Comparison of ENCODE assay signal across 25 mouse cellular contexts in genomic region chr10:105557581-105557980, GRCm38 (mm10). TPM values are rescaled to one million over a fixed set of nuclear protein-coding genes. Genes with fewer than 3 reads are reported as not detected.
A peak's percentile ranks its signal among the peaks of the same experiment; 100 is the strongest.
DNase-seq lines count a peak whose midpoint lies in the region; ATAC-seq lines count a peak whose summit lies in the region.
"Had no signal": no experiment of that assay in that cellular context is flagged by ENCODE, and none has a peak within 500 bp of the region (broad histone marks: within the 10 kb centered on the region; RNA-seq: fewer than 3 reads in every experiment).

No protein-coding gene starts in this region.

- no peak overlapping the region for H3K27ac ChIP-seq in intestine, embryonic 15.5 days
- H3K27ac ChIP-seq in intestine, embryonic 16.5 days (ENCODE audit: low read length) = no peak overlapping the region
- H3K27ac ChIP-seq: embryonic facial prominence, embryonic 15.5 days; heart, adult 2 months; heart, embryonic 10.5 days; heart, embryonic 13.5 days; hindbrain, embryonic 13.5 days had no signal

- WGBS in intestine, embryonic 15.5 days = 56% methylated on average over 5 of the region's 5 CpGs
- 67% methylated on average over 5 of the region's 5 CpGs for WGBS in intestine, embryonic 16.5 days

- peak; percentile 37 to 45 for DNase-seq in cerebellum, adult 18-20 months
- DNase-seq in cerebellum, adult 11-12 months = no peak
- DNase-seq in frontal cortex, postnatal 36 days (ENCODE audit: low spot score in 2 of 2) = no peak
- peak; percentile 67 for DNase-seq in brain, adult 2 months (ENCODE audit: low read depth, low spot score)
- no peak for DNase-seq in T-cell, adult 2 months (ENCODE audit: low spot score)
- DNase-seq: adrenal gland, postnatal 10 days; adrenal gland, postnatal 36 days; cerebellum, adult 9-11 months; cerebellum, postnatal 36 days; embryo, embryonic 11 days; forebrain, postnatal 0 days; gastrocnemius, postnatal 10 days; gastrocnemius, postnatal 36 days; heart, adult 2 months; heart, postnatal 14 days; heart, postnatal 4 days; kidney, adult 2 months had no signal

- no peaks in the 10 kb centered on the region for H3K9me3 ChIP-seq in intestine, embryonic 15.5 days
- H3K9me3 ChIP-seq in intestine, embryonic 16.5 days (ENCODE audit: control insufficient read depth, low read length) = no peaks in the 10 kb centered on the region
- H3K9me3 ChIP-seq: embryonic facial prominence, embryonic 15.5 days; heart, embryonic 10.5 days; heart, embryonic 13.5 days; hindbrain, embryonic 13.5 days had no signal

- H3K27me3 ChIP-seq in intestine, embryonic 15.5 days (replicated peaks) = no peaks in the 10 kb centered on the region
- H3K27me3 ChIP-seq in intestine, embryonic 16.5 days (replicated peaks; ENCODE audit: control insufficient read depth, insufficient read depth, low read length) = no peaks in the 10 kb centered on the region
- H3K27me3 ChIP-seq: embryonic facial prominence, embryonic 15.5 days; heart, embryonic 13.5 days; hindbrain, embryonic 13.5 days had no signal

- no peaks in the 10 kb centered on the region for H3K36me3 ChIP-seq in intestine, embryonic 15.5 days
- no peaks in the 10 kb centered on the region for H3K36me3 ChIP-seq in intestine, embryonic 16.5 days (ENCODE audit: control insufficient read depth, insufficient read depth, low read length)
- H3K36me3 ChIP-seq: embryonic facial prominence, embryonic 15.5 days; heart, embryonic 10.5 days; hindbrain, embryonic 13.5 days had no signal

- no peak overlapping the region for H3K9ac ChIP-seq in intestine, embryonic 15.5 days
- H3K9ac ChIP-seq in intestine, embryonic 16.5 days (ENCODE audit: low read depth, low read length) = no peak overlapping the region
- H3K9ac ChIP-seq: embryonic facial prominence, embryonic 15.5 days; forebrain, postnatal 0 days; heart, embryonic 13.5 days; hindbrain, embryonic 13.5 days had no signal

- no peak overlapping the region for H3K4me3 ChIP-seq in intestine, embryonic 15.5 days (replicated peaks)
- H3K4me3 ChIP-seq in intestine, embryonic 16.5 days (ENCODE audit: low read length) = no peak overlapping the region
- H3K4me3 ChIP-seq: embryonic facial prominence, embryonic 15.5 days; heart, adult 2 months; heart, embryonic 10.5 days; heart, embryonic 13.5 days; hindbrain, embryonic 13.5 days had no signal

- ATAC-seq in frontal cortex, adult (ENCODE audit: low TSS enrichment) = peak; percentile 54
- peak; percentile 5; the same call in 1 of the 2 replicates for ATAC-seq in intestine, embryonic 15.5 days
- no peak for ATAC-seq in intestine, embryonic 16.5 days
- ATAC-seq: forebrain, embryonic 14.5 days; forebrain, postnatal 0 days had no signal

- H3K4me2 ChIP-seq in intestine, embryonic 15.5 days (replicated peaks) = no peak overlapping the region
- H3K4me2 ChIP-seq in intestine, embryonic 16.5 days (ENCODE audit: low read depth, low read length) = no peak overlapping the region
- H3K4me2 ChIP-seq: embryonic facial prominence, embryonic 15.5 days; heart, embryonic 13.5 days; hindbrain, embryonic 13.5 days had no signal

- peaks cover 8% of the 10 kb centered on the region; the same call in 1 of the 2 replicates for H3K4me1 ChIP-seq in intestine, embryonic 15.5 days (replicated peaks)
- H3K4me1 ChIP-seq in intestine, embryonic 16.5 days (ENCODE audit: control insufficient read depth, insufficient read depth, low read length) = no peaks in the 10 kb centered on the region

RNA-seq across cellular contexts. Expression of gene Tmtc2, which starts 16.7 kb away (rescaled TPM):
- 8.7 and 9.1 TPM in 2 replicates for polyA plus RNA-seq in intestine, embryonic 15.5 days (2015; fragmentation: Nextera tagmentation; extraction: Ambion mirVana)
- polyA plus RNA-seq in intestine, embryonic 16.5 days (2015; fragmentation: Nextera tagmentation; extraction: Ambion mirVana) = 5.4 and 5.8 TPM in 2 replicates

Comparison
In these comparisons a context has a peak if more than half of its experiments do, and no peak if none do; other contexts are left out.
1. DNase-seq: peak in cerebellum, adult 18-20 months (2 of 2) and brain, adult 2 months (single experiment); none in cerebellum, adult 11-12 months (single experiment), frontal cortex, postnatal 36 days (0 of 2) and T-cell, adult 2 months (single experiment).